Mouse (Mus musculus) lung, postnatal 4 days (tissue): Measurements from ENCODE around the gene Inpp4b.
A peak's percentile ranks its signal among the peaks of the same experiment; 100 is the strongest.

Source experiments
- DNase-seq, 2 experiments: peaks; one replicate each; pipeline ENCODE4 v3.0.0; 2021

The Inpp4b gene

DNA sequence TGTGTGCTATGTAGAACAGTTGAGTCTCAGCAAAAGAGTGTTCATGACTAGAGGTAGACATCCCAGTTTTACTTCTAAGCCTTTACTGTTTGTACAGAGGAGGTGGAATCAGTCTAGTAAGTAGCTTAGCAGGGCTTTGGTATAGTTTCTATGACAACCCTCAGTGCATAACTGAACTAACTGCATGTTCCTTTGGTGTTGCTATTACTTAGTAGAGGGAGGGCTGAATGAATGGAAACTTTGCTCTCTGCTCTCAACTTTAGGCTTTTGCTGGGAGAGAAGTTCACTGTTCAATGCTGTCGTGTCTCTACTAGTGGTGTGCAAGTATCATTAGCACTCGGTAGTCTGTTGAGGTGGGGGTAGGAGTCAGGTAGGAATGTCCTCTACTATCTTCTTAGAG is 393.3 kb downstream of the Inpp4b start:
- DNase-seq = no peak

DNA sequence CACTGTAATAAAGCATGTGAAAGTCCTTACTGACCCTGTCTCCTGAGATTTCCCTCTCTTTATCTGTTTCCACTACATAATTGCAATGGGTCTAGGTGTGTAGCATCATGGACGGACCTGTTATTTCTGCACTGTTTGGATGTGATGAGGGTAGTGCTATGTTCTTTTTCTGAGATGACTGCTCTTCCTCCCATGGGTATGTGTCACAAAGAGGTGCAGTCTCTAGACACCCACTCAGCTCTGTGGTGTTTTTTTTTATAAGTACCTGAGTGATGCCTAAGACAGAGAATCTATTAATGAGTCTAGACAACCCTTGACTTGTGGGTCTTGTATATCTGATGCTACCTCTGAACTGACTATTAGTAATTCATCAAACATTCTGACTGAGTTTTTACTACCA is 393.7 kb downstream of the Inpp4b start:
- DNase-seq = no peak

DNA sequence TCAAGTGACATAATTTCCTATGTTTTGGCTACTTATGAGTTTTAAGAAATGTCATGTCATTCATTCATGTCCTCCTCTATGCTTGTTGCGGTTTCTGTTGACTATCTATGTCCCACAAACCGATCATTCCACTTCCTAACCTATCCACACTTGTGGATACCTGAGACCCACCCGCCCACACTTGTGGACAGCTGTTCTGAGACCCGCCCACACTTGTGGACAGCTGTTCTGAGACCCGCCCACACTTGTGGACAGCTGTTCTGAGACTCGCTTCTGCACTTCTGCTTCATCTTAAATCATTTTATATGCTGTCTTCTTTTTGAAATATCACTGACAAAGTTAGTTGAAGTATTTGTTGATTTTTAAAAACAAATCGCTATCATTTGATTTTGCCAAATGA is 400.2 kb downstream of the Inpp4b start:
- no peak for DNase-seq

DNA sequence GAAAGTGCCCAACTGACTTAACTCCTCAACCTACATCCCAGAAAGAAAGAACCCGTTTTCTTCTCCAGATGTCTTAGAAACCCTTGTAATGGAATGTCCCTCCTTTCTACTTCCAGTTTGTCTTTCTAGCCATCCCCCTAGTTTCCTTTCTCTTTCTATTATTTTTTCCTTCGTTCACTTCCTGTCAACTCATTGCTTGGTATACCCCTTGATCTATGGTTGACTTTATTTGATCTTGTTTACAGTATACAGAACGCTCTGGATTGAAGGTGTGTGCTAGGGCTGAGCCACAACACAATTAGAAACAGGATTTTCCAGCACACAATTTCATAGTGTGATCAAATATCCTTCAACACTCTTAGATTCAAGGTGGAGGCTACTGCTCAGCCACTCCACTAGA is 400.7 kb downstream of the Inpp4b start:
- DNase-seq = no peak

DNA sequence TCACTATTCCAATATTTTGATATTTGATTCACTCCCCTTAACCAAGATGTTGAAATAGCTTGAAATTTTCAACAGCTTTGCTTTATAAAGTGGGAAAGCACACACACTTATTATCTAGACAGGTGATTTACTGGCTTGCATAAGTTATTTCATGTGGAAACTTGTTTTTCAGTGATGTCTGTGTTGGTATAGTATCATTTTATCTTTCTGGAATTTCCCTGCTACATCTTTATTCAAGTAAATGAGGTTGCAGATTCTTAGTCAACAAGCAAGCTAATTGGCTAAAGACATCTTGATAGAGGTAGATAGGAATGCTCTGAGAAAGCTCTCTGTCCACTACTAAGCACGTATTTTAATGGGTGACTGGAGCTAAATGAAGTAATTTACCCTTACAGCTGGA is 403.1 kb downstream of the Inpp4b start:
- DNase-seq = no peak

DNA sequence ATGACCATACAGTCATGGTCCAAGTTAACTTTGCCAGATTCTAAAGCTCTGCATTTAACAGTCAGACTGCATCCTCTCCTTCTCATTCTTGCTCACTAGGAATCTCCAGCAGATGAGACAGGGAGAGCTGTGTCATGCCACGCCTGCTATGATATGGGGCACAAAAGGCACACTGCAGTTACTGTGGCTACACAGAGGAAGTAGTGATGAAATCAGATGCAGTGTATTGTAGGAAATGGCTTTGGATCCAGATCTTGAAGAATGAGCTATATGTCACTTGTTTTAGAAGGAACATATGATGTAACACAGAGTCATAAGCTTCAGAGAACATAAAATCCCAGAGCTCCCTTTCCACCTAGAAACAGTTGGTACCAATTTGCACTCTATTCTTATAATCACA is 408.8 kb downstream of the Inpp4b start:
- no peak for DNase-seq

DNA sequence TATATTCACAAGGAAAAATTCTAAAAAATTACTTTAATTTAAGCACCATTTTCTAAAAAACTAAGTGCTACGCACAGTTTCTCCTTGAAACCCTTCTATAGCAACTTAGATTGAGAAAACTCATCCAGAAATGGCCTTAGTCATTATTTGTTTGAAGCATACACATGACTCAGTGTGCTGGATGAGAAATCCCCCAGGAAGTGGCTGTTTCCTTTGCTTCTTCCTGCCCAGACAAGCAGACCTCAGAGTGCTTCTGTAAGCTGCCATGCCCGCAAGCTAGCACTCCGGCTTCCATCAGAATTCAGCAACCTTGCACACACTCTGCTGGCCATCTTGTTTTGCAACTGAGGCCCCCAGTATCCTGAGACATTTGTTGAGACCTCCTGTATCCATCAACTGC is 414.3 kb downstream of the Inpp4b start:
- DNase-seq = no peak

DNA sequence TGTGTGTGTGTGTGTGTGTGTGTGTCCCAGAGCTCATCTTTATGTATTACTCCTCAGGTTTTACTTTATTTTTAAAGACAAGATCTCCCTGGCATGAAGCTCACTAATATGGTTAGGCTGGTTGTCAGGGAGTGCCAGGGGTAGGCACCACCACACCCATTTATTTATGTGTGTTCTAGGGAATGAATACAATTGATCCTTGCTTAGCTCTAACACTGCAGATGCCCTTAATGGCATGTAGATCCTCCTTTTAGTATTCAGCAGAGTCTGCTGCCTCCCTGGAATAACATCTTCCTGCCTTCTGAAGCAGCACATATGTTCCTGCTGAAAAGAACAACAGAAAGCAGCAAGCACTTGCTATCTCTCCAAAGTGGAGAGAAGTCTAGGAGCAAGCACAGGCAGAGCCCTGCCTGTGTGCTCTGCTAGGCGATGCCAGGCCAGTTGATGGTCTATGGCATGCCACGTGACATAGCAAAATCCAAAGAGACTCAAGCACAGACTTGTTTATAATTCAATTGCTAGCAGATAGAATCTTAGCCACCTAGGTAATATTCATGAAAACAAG is 415.3 kb downstream of the Inpp4b start:
- DNase-seq = no peak

DNA sequence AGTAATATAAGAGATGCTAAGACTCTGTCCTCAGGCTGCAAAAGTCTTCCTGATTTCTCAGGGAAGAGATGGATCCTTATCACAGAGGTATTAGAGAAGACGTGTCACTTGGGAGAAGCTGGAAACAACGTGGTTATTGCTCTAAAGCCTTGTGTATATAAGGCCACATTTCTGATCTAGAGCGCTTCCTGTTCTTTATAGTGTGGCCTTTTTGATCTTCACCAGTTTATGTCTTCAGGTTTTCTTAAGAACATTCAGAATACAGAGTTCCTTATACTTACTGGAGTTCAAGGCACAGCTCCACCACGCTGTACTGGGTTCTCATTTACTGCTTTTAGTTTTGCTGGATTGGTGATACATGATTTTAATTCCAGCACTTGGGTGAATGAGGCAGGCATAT is 419.1 kb downstream of the Inpp4b start:
- no peak for DNase-seq

DNA sequence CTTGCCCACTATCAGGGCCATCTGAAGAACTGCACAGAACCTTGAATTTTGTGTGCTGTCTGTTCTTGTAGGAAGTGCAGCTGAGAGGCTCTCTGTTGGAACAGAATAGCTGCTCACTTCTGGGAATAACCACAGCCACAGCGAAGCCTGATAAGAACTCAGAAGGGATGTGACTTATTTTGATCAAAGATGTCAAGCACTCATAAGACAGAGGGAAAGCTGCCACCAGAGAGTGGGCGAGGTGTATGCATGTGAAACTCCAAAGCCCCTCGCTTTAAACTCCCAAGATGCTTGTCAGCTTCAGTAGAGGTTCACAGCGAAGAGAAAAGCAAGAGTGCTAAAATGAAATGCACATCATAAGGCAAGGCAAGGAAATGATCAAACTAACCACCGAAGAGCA is 423.7 kb downstream of the Inpp4b start:
- DNase-seq = no peak

DNA sequence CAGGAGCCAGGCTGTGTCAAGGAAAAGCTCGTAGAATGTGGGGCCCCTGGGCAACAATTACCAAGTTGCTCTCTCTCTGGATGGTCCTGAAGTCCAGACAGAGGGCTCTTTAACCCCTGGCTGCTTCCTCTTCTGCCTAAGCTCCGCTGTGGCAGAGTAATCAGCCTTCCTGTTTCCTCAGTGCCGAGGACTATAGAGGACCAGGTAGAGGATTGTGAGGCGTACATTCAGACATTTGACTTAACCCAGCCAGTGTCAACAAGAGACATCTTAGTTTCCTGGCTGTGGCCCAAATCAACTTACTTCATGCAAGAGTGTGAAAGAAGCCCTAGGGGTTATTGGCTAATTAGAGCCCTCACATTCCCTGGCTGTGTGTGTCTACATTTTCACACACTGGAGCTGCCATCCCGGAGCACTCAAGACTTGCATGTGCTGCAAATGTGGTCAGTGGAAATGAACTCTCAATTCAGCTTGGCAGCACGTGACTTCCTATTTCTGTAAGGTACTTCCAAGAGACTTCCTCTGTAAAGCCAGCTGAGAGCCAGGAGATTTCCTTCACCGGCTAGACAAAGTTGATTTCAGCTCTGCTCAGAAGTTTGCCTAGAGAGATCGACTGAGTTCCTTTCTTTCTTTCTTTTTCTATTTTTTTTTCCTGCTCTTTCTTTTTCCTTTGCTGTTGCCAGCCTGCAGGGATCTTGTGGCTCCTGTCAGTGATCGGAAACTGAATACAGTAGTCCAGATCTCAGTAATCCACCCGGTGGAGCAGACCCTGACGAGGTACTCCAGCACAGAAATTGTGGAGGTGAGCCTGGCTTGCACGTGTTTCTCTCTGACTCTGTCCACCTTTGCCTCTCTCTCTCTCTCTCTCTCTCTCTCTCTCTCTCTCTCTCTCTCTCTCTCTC is 425.3 kb downstream of the Inpp4b start:
- DNase-seq = peak; percentile 47 to 54

DNA sequence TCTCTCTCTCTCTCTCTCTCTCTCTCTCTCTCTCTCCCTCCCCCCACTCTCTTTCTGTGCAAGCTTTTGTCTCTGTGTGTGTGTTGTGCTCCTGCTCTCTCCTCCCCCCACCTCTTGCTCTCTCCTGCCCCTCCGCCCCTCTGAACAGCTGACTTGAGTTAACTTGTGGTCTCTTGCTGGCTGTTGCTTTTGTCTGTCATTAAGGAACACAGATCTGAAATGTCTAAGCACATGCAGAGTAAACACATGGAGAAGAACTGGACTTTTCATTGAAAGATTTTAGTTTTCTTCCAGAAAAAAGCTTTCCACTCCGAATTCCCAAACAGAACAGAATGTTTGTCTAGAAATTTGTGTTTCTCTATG is 425.9 kb downstream of the Inpp4b start:
- peak; percentile 26 to 46 for DNase-seq

DNA sequence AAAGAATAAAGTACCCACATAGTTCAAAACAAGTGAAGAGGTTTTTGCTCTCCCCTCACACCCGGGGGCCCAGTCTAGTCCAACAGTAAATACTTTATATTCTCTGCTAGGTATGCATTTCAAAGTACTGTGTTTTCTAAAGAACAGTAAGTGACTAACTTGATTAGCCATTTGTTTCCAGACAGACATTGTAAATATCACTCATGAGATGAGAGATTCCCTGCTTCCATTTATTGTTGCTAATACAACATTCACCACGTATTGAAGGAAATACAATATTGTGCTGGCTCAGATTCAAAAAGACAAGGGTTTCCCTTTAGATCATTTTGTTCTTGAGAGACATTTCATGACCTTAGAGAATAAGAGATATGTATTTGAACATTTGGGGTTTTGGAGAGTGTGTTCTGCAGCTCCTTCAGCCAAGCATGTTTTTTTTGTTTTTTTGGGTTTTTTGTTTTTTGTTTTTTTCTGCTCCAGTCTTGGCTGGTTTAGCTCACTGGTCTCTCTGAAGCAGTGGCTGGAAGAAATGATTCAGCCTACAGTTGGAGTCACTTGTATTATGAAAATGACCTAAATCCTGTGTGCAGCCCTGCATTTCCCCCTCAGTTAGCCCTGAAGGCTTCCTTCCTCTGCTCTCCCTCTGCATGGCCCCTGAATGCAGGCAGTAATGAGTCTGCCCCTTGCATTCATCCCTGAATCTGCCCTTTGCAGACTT is 426.5 kb downstream of the Inpp4b start:
- DNase-seq = no peak

DNA sequence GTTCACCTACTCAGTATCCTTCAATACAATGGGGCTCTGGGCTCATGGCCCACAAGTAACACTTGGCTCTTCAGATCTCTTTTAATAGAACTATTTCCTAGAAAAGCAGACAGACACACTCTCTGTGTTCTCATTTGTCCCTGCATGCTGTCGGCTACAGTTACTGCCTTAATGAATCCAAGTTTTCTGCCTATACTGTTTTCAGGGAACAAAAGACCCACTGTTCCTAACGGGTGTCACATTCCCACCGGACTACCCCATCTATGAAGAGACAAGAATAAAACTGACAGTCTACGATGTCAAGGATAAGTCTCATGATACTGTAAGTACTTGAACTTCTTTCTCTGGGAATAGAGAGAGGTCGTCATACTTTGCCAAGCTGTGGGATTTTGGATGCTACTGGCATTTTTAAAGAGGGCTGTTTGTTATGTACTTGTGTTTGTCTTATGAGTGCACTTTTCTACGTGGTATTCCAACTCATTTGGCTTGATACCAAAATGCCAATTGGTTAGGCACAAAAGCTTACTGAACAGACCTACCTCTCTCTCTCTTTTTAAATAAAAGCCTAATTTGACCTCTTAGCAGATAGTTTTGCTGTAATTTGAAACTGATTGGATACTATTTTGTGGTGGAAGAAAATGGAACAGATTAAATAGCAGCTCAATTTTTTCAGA is 428.4 kb downstream of the Inpp4b start:
- no peak for DNase-seq

DNA sequence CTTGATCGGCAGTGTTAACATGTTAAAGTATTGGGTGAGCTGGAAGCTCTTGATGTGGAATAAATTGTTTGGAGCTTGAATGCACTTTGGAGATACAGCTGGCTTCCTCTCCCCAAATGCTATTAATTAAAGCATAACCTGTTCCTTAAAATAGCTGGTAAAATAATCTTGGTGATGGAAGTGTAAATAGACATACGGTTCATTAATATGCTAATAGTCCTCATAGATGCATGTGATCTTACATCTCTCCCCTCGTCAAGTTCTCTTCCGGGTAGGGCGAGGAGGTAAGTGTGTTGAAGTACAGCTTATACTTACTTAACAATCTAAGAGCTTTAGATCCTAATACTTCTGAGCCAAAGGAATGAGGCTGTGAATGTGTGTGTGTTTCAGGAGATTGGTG is 430.5 kb downstream of the Inpp4b start:
- no peak for DNase-seq

DNA sequence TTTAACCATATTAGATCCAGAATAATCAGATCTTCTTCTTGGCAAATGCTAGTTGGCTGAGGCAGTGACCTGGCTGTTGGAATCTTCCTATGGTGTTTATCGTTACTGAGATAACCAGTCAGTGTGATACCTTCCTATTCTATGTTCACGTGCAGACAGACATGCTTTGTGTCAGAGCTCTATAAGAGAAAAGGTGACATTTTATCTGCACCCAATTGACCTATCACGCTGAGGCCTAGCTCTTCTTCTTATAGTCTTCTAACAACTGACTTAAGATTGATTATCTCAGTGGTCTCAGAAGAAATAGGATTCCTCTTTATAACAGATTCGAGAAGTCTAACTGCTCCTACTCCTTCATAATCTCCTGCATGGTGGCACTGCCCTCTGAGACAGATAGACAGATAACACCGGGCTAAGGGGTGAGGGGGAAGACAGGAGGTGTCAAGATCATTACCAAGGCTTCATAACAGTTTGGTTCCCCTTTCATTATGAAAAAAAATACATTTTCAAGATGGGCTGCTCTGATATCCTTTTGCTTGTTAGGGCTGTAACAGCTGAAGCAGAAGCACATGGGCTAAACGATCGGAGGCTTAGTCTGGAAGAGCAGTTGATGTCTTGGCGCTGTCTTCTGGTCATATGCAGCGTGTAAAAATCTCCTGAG is 431.1 kb downstream of the Inpp4b start:
- DNase-seq = no peak

DNA sequence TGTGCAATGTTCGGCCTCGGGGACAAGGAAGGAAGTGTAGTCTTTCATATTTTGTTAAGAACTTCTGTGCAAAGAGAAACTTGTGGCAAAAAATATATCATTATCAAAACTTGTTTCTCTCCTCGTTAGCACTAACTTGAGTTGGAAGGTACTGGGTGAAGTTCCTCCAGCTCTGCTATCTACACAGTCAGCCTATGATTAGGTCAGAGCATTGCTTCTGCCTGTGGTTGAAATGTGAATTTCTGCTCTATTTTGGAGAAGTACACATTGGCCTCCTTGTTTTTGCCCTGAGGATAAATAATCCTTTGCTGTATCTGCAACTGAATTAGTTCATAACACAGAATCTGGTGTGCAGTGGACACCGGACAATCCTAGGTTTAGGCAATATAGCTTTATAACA is 431.7 kb downstream of the Inpp4b start:
- DNase-seq = no peak

DNA sequence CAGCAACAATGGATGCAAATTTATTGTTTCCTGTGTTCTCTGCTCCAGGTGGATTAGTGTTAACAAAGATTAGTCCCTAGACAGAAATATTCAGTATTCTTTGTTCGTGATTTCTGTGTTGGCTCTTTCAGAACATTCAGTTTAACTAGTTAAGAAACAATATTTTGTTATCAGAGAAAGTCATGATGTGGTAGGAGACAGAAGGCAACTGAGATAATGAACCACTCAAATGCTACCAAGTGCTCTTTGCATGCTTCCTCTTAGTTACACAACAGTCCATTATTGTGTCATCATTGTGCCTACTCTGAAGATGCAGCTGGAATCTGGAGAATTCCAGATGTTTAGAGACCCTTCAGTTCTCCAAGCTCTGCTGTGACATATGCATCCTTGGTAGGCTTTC is 432.1 kb downstream of the Inpp4b start:
- DNase-seq = no peak

DNA sequence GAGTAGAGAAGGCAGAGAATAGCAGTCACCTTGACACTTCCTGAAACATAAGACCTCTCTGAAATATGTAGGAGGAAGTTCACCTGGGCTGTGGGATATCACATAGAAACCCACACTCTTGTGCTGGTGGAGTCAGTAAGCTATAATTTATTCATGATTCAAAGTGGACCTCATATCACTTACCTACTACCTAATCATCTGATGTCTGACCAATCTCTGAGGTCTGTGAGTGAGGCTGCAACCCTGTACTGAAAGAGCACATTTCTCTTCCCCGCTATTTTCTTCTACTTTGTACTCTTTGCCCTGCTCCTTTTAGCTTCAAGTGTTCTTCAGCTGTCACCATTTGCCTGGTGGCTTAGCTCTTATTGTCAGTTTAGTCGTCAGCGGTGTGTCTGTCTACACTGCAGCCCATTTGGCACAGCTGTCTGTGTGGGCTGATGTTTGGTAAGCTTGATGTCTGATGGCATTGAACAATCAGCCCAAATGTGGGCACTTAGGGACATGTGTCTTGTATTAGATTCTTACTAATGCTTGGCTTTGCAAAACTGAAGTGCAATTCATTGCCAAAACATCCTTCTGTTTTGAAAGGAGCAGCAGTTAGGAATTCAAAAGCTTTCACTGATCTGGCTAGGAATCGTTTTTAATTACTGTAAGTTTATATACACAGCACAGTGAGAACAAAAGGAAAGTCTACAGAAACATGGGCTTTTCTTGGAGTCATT is 434.3 kb downstream of the Inpp4b start:
- DNase-seq = no peak

DNA sequence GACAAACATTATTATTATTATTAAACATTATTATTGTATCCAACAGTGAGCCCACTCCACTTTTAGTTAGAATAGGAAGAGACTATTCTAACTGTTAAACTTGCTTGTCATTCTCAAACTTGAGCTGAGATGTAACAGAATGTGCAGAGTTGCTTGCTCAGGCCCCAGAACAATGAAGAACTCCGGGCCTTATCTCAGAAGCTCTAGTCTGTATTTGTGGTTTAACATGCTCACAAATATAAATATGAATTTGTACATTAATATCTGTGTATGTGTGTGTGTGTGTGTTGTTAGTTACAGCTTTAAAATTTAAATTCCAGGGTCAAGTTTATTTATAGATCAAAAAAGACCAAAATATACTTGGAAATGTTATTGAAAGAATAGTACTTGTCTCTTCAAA is 435.3 kb downstream of the Inpp4b start:
- DNase-seq = no peak

DNA sequence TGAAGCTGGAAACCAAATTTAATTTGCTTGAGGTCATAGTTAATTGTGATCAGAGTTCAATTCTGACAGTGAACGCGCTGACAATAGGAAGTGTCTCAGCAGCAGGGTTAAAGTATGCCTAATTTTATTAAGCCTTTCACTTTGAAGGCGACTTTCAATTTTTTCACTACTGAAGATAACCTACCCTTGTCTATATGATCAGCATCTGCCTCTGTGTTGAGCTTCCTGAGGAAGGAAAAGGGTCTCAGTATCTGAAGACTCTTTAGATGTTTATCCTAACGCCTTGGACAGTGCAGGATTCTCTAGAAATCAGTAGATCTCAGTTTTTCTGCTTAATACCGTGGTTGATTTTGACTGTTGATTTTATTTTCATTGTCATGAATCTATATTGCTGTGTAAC is 437.1 kb downstream of the Inpp4b start:
- DNase-seq = no peak

DNA sequence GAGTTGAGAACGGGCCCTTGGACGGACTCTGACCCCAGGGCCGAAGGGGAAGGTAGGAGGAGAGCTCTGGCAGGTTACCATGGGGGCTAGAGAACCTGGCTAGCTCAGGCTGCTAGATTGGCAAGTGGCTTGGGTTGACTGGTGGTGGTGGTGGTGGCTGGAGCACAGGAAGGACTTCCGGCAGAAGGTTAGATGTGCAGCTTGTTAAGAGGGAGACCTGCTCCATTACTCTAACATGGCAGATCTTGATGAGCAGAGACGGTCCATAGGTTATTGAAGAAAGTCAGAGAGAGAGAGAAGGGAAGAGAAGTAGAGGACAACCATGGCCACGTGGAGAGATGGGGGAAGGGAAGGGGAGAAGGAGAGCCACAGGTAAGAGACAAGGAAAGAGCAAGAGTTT is 437.8 kb downstream of the Inpp4b start:
- no peak for DNase-seq
